Mouse (Mus musculus) kidney, postnatal 4 days (tissue): ENCODE data around the gene Pard3.

Source experiments
- DNase-seq, 2 experiments: peaks; one replicate each; pipeline ENCODE4 v3.0.0; 2021; ENCODE audit warnings: mixed read lengths in 2 of 2

The Pard3 gene

DNA sequence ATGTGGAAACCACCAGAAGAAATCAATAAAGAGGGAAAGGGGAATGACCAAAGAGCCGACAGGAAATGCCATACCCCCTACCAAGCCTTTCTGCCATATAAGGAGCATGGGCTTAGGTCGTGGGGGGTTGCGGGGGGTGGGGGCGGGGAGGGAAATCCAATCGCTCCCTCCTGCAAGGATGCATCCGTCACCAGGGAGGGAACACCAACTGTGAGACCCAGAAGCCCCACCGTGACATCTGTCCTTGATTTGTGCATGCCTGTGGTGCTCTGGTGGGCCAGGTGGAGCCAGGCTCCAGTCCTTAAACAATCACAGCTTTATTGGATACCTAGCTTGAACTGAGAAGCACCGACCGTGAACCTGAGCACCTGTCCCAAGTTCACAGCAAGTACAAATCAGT, 24.7 kb downstream of the Pard3 start:
- no peak for DNase-seq

DNA sequence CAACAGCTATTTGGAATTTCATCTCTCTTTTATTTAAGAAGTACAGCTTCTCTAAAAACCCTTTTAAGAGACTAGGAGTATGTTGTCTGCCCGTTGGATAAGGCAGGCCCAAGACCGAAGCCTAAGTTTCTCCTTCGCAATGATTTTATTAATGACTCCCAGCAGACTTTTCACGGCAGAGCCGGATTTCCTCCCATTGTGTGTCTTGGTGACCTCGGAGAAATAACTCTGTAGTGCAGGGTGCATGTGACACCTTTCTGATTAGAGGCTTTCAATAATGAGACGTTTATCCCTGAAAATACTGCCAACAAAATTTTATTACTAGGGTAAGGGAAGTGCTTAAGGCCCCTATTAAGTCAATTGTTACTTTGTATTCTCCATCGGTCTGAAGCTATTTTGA, 25.3 kb downstream of the Pard3 start:
- DNase-seq = no peak

DNA sequence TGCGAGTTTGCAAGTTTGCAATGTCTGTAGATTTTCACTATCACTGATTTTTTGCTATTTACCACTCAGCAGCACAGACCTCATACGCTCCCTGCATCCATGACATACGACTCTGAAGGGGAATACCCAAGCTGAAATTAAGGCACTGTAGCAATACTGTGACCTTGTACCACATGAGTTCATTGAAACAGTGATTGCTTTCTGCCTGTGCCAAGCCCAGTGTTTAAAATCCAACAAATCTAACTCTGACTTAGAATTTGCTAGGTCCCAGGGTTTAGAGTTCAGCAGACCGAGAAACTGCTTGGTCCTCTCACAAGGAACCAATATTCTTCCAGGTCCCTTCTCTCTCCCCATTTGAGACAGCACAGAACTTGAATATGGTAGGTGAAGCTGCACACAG, 26.7 kb downstream of the Pard3 start:
- no peak for DNase-seq

DNA sequence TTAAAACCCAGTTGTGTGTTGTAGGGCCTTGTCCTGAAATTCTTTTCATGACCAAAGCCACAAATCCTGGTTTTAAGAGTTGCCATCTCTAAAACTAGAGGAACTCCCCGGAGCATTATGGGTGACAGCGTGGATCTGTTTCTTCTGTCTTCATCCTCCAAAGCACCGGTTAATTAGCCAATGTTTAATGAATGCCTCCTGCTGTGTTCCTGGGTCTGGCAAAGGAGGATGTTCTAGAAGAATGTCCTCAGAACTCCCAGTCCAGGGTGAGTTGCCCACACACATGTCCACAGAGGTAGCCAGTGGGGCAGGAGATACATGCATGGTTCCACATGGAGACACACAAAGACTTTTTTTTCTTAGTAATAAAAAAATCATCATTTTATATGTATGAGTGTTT, 28.2 kb downstream of the Pard3 start:
- DNase-seq = no peak

- DNase-seq = peak; percentile 61 to 67
Observed at GRCm38 (mm10) chr8:127092383-127093112, 28.9 kb downstream of the Pard3 start.

DNA sequence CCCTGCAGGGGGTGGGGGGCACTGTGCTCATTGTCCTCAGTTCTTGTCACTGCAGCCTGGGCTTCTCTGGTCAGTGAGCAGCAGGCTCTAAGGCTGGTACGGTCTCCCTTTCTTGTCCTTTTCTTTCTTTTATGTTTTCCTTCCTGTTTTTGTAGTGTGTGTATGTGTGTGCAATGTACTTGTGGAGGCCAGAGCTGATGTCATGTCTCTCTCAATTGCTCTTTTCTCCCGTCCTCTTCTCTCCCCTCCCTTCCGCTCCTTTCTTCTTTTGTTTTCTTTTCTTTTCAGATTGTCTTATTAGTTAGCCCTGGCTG, 29.4 kb downstream of the Pard3 start:
- no peak for DNase-seq

GRCm38 (mm10) chr8:127095763-127096162, 32.1 kb downstream of the Pard3 start:
- DNase-seq = no peak

GRCm38 (mm10) chr8:127099439-127100090, 35.9 kb downstream of the Pard3 start:
- DNase-seq = no peak

DNA sequence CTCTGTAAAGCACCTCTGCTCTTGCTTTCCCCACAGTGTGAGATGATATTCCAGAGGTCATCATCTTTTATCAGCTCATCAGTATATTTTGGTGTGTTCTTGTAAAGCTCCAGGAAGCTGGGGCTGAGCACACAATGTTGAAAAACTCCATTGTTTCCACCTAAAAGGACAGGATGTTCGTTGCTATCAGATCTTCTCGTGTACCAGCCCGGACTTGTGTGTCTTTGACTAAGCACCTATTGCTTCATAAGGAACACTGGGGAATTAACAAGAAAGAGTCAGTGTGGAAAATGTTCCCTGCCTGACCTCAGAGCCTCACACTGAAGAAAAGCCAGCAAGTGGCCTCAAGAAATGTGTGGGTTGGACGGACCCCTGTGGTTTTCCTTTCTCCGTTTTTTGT, 39.6 kb downstream of the Pard3 start:
- DNase-seq = no peak

- no peak for DNase-seq
Observed at GRCm38 (mm10) chr8:127104616-127105015, 40.9 kb downstream of the Pard3 start.

DNA sequence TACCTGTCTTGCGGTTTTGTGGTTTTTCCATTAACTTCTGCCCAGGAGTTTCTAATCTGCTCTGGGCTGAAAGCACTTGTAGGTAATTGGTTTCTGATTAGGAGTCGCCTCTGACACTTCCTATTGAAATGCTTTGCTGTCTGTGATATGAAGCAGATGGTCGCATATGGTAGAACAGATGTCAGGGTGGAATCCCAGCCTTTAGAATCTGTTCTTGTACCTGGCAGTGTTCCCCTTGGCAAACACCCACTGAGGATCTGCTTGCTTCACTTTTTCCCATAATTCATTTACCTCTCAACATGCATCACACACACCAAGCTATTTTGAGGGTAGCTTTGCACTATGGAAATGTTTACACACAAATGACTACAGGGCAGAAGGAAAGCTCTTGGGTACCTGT, 44.2 kb downstream of the Pard3 start:
- DNase-seq = no peak

GRCm38 (mm10) chr8:127113209-127113608, 49.5 kb downstream of the Pard3 start:
- no peak for DNase-seq

DNA sequence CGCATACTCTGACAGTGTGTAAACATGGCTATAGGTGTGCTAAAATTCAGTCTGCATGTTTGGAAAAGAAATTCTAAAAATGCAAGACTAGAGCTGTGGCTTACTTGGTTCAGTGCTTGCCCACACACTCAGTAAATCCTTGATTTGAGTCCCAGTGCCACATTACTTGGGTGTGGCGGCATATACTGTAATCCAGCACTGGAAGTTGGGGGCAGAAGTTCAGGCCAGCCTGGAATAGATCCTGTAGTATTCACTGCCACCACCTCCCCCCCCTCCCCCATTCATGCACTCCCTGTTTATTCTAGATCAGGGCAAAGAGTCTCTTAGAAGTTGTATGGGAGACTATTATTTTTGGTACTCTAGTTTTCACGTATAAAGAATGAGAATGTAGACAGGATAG, 52.1 kb downstream of the Pard3 start:
- no peak for DNase-seq

GRCm38 (mm10) chr8:127118373-127118861, 54.7 kb downstream of the Pard3 start:
- no peak for DNase-seq

GRCm38 (mm10) chr8:127123391-127123790, 59.7 kb downstream of the Pard3 start:
- no peak for DNase-seq

- no peak for DNase-seq
Observed at GRCm38 (mm10) chr8:127124795-127125194, 61.1 kb downstream of the Pard3 start.

- peak; percentile 28 to 41 for DNase-seq
Observed at GRCm38 (mm10) chr8:127125686-127126683, 62.3 kb downstream of the Pard3 start.

DNA sequence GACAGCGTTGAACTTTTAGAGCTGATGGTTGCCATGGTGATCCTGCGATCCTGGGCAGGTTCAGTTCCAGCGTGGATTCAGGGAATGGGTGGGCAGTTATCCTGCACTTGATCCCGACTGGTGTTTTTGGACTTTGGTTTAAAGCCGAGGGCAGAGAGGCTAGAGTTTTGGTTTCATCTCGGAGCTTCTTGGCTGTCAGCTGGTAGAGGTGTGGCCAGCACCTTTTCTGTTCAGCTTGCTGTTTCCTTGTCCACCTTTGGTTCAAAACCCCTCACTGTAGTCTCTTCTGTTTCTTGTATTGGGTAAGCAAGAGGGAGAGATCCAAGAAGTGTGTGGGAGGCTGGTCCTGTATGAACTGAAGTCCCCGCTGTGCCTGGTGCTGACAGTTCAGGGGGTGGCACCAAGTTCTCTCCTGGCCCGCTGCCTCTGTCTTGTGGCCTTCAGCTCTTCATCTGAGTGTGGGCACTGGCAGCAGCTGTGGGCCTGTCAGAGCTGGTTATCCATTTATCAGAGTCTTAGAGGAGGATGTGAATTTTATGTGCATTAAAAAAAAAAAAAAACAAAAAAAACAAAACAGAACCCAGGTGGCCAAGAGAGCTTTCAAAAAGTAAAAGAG, 65.2 kb downstream of the Pard3 start:
- DNase-seq = peak; percentile 37 to 57

DNA sequence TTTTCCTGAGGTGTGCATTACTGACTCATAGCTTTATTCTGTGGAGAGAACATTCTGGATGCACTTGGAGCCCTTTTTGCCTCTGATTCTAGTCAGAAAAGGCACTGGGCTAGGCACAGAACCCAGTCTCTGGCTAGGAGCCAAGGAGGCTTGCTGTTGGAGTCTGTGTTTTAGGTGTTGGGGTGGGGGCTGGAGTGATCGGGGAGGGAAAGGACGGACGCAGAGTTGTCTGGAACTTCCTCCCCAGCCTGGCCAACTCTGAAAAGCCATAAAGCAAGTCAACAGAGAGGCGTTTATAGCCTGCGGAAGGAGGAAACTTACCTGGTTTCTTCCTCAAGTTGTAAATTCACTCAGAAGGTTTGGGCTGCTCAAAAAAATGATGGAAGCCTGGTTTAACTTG, 70.6 kb downstream of the Pard3 start:
- no peak for DNase-seq

- no peak for DNase-seq
Observed at GRCm38 (mm10) chr8:127136201-127136600, 72.5 kb downstream of the Pard3 start.

DNA sequence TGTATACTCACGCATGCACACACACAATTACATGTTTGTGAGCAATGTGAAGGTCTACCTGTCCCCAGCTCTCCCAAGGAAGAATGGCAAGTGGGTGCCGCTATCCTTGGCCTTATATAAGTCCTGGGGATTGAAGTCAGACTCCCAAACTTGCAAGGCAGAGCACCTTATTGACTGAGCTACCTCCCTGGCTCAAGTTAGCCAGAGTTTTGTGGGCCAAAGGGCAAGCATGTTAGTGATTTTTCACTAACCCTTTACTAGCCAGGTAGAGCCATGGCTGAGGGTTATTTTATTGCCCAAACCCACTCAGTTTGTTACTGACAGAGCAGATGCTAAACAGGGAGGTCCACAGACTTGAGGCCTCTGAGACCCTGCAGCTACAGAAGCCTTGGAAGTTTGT, 73.1 kb downstream of the Pard3 start:
- no peak for DNase-seq

DNA sequence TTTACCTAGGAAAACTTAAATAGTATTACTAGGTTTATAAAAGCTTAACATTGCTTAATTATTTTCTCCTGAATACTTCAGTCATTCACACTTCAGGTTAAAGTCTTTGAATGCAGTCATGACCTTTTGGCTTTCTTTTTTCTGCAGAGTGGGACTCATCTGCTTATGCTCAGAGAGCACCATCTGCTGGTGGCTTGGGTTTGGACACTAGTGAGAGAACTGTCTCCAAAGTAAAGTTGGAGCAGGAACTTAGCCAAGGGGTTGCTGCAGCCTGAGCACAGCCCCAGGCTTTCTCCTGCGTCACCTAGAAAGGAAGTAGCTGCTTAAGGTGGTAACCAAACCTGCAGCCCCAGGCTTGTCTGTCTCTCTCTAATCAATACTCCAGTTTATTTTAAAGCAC, 75.5 kb downstream of the Pard3 start:
- DNase-seq = peak; percentile 91 to 93

GRCm38 (mm10) chr8:127140945-127141344, 77.3 kb downstream of the Pard3 start:
- DNase-seq = no peak
